Mouse (Mus musculus): ENCODE measurements around the gene Scarf1. TPM values are rescaled to one million over a fixed set of nuclear protein-coding genes. Genes with fewer than 3 reads are reported as not detected.

Gene Scarf1
- total RNA-seq, 2 experiments from 2014 or later, result 3.0 to 3.3 TPM

GRCm38 (mm10) chr11:75572854-75573650 lies 59.7 kb downstream of the Scarf1 start:
- intact Hi-C loops (cut with DNase I), result loop anchor here (1.0 kb wide), 1 partner anchor 43 kb away; no protein-coding TSS in a partner anchor
- DNase-seq (ENCODE audit: low spot score in 2 of 2), result peak; percentile 94 to 96

- DNase-seq (ENCODE audit: low spot score in 2 of 2), result no peak
- intact Hi-C loops (cut with DNase I), result no loop called here
These were observed 61.2 kb downstream of the Scarf1 start for GRCm38 (mm10) chr11:75574378-75575123.

DNA sequence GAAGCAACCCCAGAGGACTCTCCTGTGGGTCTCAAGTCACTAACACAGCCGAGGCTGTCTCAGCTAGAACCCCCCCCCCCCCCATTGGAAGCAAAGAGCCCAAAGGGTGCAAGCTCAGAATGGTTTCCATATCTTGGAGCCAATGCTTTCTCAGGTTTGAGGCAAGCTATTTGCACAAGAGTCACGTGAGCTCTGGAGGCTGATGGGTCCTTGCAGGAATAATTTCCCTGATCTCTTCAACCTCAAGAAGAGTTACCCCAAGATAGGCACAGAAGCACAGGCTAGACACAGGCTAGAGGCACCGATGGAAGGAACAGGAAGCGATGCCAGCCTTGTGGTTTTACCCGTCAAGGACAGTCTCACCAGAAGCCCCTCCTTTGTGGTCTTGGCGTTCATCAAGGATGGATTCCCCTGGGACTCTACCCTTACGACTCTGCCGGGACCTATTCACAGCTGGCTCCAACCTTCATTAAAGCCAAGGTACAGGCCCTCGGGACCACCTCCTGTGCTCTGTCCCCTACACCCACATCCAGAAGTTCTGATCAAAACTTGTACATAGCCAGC lies 62.3 kb downstream of the Scarf1 start:
- intact Hi-C loops (cut with DNase I), result no loop called here
- no peak for DNase-seq (ENCODE audit: low spot score in 2 of 2)

Small RNA genes within 50 kb of the gene (microRNA-seq; reads per million reads assigned to microRNA genes)
- gene Mir22, result 3,323 to 9,641 reads per million in 2 experiments
- gene Mir3971, result 0 reads per million in 2 experiments

Other genes with a start within 250 kb of the Scarf1 start
- 10 to 100 TPM; 43.8 to 47.9 TPM for gene Rpa1, start 165.2 kb upstream of the Scarf1 start, total RNA-seq (2021)
- gene Smyd4, start 165.1 kb upstream of the Scarf1 start, total RNA-seq (2021), result 10 to 100 TPM; 10.6 to 11.6 TPM
- gene Serpinf1, start 90.8 kb upstream of the Scarf1 start, total RNA-seq (2021), result 10 to 100 TPM; 16.4 to 17.5 TPM
- not detected for gene Serpinf2, start 73.9 kb upstream of the Scarf1 start, total RNA-seq (2021)
- 10 to 100 TPM; 20.0 to 20.7 TPM for gene Wdr81, start 58.8 kb upstream of the Scarf1 start, total RNA-seq (2021)
- gene Tlcd2, start 51.8 kb upstream of the Scarf1 start, total RNA-seq (2021), result under 1 TPM; 0.33 to 0.95 TPM
- 100 to 1,000 TPM; 115 to 116 TPM for gene Prpf8, start 26.7 kb upstream of the Scarf1 start, total RNA-seq (2021)
- 1 to 10 TPM; 2.0 to 2.5 TPM for gene Rilp, start 3.4 kb upstream of the Scarf1 start, total RNA-seq (2021)
- gene Slc43a2, start 18.2 kb downstream of the Scarf1 start, total RNA-seq (2021), result 10 to 100 TPM; 53.0 to 61.5 TPM
- gene Pitpna, start 74.6 kb downstream of the Scarf1 start, total RNA-seq (2021), result 100 to 1,000 TPM; 336 to 338 TPM
- gene Inpp5k, start 117.4 kb downstream of the Scarf1 start, total RNA-seq (2021), result 10 to 100 TPM; 43.2 to 44.4 TPM
- 10 to 100 TPM; 20.5 to 21.7 TPM for gene Myo1c, start 137.0 kb downstream of the Scarf1 start, total RNA-seq (2021)
- 100 to 1,000 TPM; 119 to 132 TPM for gene Crk, start 165.7 kb downstream of the Scarf1 start, total RNA-seq (2021)
- gene Ywhae, start 219.3 kb downstream of the Scarf1 start, total RNA-seq (2021), result 1,000 to 10,000 TPM; 1,280 to 1,321 TPM

Measured in left cerebral cortex, postnatal 14 days (tissue).